Mouse (Mus musculus): ENCODE data around the gene Hist1h2ah. TPM values are rescaled to one million over a fixed set of nuclear protein-coding genes. Genes with fewer than 3 reads are reported as not detected.

Gene Hist1h2ah
- polyA plus RNA-seq, 1 experiment from 2014 or later = not detected

DNA sequence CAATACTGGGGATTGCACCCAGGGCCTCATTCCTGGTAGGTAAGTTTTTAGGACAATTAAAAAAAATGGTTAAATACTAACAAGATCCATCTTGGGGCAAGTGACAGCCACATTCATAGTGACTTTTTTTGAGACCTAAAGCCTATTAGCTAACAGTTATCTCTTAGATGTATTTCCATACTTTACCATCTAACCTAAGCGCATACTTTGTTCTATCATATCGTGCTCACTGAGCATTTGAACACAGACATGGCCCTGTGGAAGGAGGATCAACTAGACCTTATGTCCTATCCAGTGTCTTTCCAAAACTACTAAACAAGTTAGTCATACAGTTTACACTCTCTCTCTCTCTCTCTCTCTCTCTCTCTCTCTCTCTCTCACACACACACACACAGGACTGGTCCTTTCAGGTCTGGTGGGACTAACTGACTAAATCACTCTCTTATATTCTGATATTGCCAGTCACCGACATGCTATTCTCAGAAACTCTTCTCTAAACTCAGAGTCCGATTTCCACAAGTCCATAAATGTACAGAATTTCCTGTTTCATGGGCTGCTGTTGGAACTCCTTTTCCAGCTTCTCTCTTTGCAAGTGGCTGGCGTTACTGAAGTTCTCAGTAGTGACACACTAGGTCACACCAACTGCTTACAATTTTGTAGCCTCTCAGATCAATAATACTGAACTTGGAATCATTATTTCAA lies 1.5 kb downstream of the Hist1h2ah start:
- Histone ChIP-seq H3K9me3 (ENCODE audit: control insufficient read depth, low read length) (no peaks in the 10 kb centered on the region), H3K9ac (replicated peaks; ENCODE audit: low read length) (no peak overlapping the region), H3K36me3 (ENCODE audit: control insufficient read depth, insufficient read depth, low read length) (no peaks in the 10 kb centered on the region), H3K4me1 (ENCODE audit: control insufficient read depth, insufficient read depth, low read length) (peaks cover 12% of the 10 kb centered on the region), H3K27me3 (ENCODE audit: control insufficient read depth, insufficient read depth, low read length) (no peaks in the 10 kb centered on the region), H3K4me3 (replicated peaks; ENCODE audit: low read depth, low read length) (no peak overlapping the region), H3K27ac (replicated peaks; ENCODE audit: low read depth, low read length) (no peak overlapping the region), H3K4me2 (ENCODE audit: low read length) (peak overlapping the region; percentile 67)
- ATAC-seq (ENCODE audit: low FRiP score, low TSS enrichment) (no peak), DNase-seq (no peak)
- 52% methylated on average over 5 of the region's 5 CpGs for WGBS

DNA sequence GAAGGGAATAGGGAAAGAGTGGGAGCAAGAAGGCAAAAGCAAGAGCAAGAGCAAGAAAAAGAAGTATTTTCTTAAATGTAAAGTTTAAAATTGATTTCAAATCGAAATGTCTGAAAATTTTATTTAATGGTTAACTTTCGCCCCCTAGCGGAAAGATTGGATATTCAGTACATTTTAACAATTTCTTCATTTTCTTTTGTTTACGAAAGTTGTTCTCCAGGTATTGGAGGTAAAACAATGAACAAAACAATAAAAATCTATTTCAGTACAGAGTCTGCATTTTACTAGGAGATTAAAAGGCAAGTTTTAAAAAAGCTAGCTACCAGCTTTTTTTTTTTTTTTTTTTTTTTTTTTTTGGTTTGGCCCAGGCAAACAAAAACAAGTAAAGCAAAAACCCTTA lies 4.9 kb downstream of the Hist1h2ah start:
- WGBS = 13% methylated on average over 4 of the region's 4 CpGs
- Histone ChIP-seq H3K9ac (replicated peaks; ENCODE audit: low read length) (no peak overlapping the region), H3K27me3 (ENCODE audit: control insufficient read depth, insufficient read depth, low read length) (no peaks in the 10 kb centered on the region), H3K9me3 (ENCODE audit: control insufficient read depth, low read length) (no peaks in the 10 kb centered on the region), H3K4me2 (ENCODE audit: low read length) (no peak overlapping the region), H3K4me3 (replicated peaks; ENCODE audit: low read depth, low read length) (no peak overlapping the region), H3K36me3 (ENCODE audit: control insufficient read depth, insufficient read depth, low read length) (no peaks in the 10 kb centered on the region), H3K27ac (replicated peaks; ENCODE audit: low read depth, low read length) (no peak overlapping the region), H3K4me1 (ENCODE audit: control insufficient read depth, insufficient read depth, low read length) (peaks cover 5% of the 10 kb centered on the region; the same call in 1 of the 2 replicates)
- ATAC-seq (ENCODE audit: low FRiP score, low TSS enrichment) = no peak
- DNase-seq = peak; percentile 85

DNA sequence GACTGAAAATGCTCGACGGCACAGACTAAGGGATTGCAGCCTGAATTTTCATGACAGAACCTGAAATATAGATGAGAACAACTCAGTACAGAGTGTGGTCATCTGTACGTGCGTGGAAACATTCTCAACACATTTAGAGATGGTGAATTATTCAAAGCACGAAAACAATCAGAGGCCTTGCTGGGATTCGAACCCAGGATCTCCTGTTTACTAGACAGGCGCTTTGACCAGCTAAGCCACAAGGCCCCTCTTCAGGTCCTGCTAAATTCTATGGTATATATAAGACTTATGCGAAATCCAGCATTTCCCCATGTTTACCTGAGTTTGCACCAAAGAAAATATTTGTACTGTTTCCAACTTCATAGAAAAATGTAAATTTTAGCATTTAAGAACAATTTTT lies 5.4 kb downstream of the Hist1h2ah start:
- no peak overlapping the region for H3K9ac ChIP-seq (replicated peaks; ENCODE audit: low read length)
- H3K4me1 ChIP-seq (ENCODE audit: control insufficient read depth, insufficient read depth, low read length) = peaks cover 4% of the 10 kb centered on the region; the same call in 1 of the 2 replicates
- no peak overlapping the region for H3K4me3 ChIP-seq (replicated peaks; ENCODE audit: low read depth, low read length)
- no peaks in the 10 kb centered on the region for H3K36me3 ChIP-seq (ENCODE audit: control insufficient read depth, insufficient read depth, low read length)
- ATAC-seq (ENCODE audit: low FRiP score, low TSS enrichment) (no peak), DNase-seq (peak; percentile 51)
- no peak overlapping the region for H3K4me2 ChIP-seq (ENCODE audit: low read length)
- 21% methylated on average over 8 of the region's 8 CpGs for WGBS
- H3K9me3 ChIP-seq (ENCODE audit: control insufficient read depth, low read length) = no peaks in the 10 kb centered on the region
- no peak overlapping the region for H3K27ac ChIP-seq (replicated peaks; ENCODE audit: low read depth, low read length)
- no peaks in the 10 kb centered on the region for H3K27me3 ChIP-seq (ENCODE audit: control insufficient read depth, insufficient read depth, low read length)

DNA sequence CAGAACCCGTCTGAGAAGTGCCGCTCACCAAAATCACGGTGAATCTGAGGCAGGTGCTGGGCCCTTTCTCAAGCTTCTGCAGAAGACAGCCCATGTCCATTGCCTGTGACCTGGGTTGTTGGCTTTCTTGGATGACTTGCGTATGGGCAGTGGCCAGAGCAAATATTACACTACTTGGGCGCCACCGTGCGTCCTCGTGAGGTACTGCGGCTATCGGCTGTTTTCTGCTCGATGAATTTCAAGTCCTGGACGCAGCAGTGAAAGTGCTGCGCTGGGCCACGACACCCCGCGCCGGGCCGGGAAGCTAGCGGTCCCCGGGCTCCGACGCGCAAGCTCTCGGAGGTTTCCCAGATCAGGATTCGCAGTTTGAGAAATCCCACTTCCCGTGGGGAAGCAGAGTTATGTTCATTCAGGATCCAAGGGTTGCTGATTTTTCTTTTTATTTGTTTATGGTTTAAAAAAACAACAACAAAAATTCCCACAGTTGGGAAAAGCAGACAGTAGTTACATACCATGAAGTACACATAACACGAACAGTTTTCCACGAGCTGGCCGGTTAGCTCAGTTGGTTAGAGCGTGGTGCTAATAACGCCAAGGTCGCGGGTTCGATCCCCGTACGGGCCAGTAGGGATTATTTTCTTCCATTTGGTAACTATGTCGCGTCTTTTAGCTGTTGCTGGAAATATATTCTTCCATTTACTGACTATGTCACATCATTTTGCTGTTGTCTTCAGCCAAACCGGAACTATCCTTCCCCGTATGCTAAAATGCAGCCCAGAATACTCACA lies 6.5 kb downstream of the Hist1h2ah start:
- no peaks in the 10 kb centered on the region for H3K27me3 ChIP-seq (ENCODE audit: control insufficient read depth, insufficient read depth, low read length)
- peak overlapping the region; percentile 72; the same call in 1 of the 2 replicates for H3K27ac ChIP-seq (replicated peaks; ENCODE audit: low read depth, low read length)
- H3K4me1 ChIP-seq (ENCODE audit: control insufficient read depth, insufficient read depth, low read length) = no peaks in the 10 kb centered on the region
- peak overlapping the region; percentile 54 for H3K9ac ChIP-seq (replicated peaks; ENCODE audit: low read length)
- WGBS = under 1% methylated on average over 40 of the region's 40 CpGs
- ATAC-seq (ENCODE audit: low FRiP score, low TSS enrichment) (peak; percentile 76), DNase-seq (peak; percentile 95)
- H3K9me3 ChIP-seq (ENCODE audit: control insufficient read depth, low read length) = no peaks in the 10 kb centered on the region
- H3K4me3 ChIP-seq (replicated peaks; ENCODE audit: low read depth, low read length) = peak overlapping the region; percentile 45
- H3K36me3 ChIP-seq (ENCODE audit: control insufficient read depth, insufficient read depth, low read length) = no peaks in the 10 kb centered on the region
- peak overlapping the region; percentile 65 for H3K4me2 ChIP-seq (ENCODE audit: low read length)

DNA sequence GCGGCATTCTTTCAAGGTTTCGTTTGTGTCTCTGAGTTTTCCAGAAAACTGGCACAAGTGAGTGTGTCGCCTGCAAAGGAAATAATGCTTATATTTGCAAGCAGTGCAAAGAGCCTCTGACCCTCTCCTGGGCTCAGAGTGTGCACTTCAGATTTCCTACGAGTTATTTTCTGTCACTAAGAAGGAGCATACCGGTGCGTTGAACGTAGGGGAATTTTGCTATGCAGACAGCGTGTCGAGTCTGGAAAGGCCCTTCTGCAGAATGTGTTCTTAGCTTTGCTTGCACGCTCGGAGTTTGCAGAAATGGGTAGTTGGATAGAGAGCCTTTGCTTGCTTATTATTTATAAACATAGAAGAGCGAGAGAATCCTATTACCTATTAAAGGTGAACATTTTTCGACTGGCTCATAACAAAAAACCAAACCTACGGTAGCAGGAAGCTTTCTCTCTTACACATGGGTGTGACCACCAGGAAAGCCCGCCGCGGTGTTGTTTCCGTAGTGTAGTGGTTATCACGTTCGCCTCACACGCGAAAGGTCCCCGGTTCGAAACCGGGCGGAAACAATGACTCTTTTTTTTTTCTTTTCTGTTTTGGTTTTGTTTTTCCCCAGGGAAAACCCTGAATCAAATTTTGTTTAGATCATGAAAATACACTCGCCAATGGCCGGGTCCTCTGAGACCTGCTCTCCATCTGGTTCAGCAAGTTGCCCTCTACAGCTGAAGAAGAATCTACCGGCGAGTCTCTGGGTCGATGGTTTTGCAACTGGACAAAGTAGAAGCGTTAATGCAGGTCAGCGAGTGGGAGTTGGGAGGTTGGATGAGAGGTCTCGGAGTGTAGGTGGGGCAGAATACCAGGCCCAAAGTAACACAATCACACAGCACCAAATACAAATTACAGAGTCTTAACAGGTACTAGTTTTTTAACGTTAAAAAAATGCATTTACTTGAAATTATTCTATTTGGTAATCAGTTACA lies 9.0 kb downstream of the Hist1h2ah start:
- H3K27me3 ChIP-seq (ENCODE audit: control insufficient read depth, insufficient read depth, low read length) = peaks cover 8% of the 10 kb centered on the region; the same call in 1 of the 2 replicates
- H3K4me3 ChIP-seq (replicated peaks; ENCODE audit: low read depth, low read length) = peak overlapping the region; percentile 37
- H3K4me1 ChIP-seq (ENCODE audit: control insufficient read depth, insufficient read depth, low read length) = no peaks in the 10 kb centered on the region
- peak; percentile 95 for DNase-seq
- WGBS = 2% methylated on average over 35 of the region's 35 CpGs
- H3K9ac ChIP-seq (replicated peaks; ENCODE audit: low read length) = peak overlapping the region; percentile 29; the same call in 1 of the 2 replicates
- no peaks in the 10 kb centered on the region for H3K36me3 ChIP-seq (ENCODE audit: control insufficient read depth, insufficient read depth, low read length)
- 0 out of 2 replicates have a peak, but pooled peaks have one; percentile 65 for ATAC-seq (ENCODE audit: low FRiP score, low TSS enrichment)
- no peaks in the 10 kb centered on the region for H3K9me3 ChIP-seq (ENCODE audit: control insufficient read depth, low read length)
- 0 out of 2 replicates have a peak overlapping the region, but pooled peaks have one; percentile 14 for H3K27ac ChIP-seq (replicated peaks; ENCODE audit: low read depth, low read length)
- peak overlapping the region; percentile 55 for H3K4me2 ChIP-seq (ENCODE audit: low read length)

DNA sequence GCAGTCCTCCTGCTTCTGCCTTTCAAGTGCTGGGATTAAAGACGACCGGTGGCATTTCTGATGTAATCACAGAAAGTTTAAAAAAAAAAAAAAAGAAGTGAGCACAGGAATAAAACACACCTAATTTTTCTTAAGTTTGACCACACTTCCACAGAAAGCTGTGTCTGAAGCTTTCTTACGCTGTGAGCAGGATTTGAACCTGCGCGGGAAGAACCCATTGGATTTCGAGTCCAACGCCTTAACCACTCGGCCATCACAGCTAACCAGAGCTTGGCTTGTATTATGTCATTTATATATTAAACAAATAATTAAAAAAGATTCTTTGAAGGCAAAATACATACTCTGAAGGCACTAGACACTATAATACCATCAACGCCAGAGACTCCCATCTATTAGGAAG lies 13.1 kb downstream of the Hist1h2ah start:
- no peak overlapping the region for H3K9ac ChIP-seq (replicated peaks; ENCODE audit: low read length)
- DNase-seq = peak; percentile 89
- peaks cover 6% of the 10 kb centered on the region; the same call in 1 of the 2 replicates for H3K4me1 ChIP-seq (ENCODE audit: control insufficient read depth, insufficient read depth, low read length)
- H3K9me3 ChIP-seq (ENCODE audit: control insufficient read depth, low read length) = no peaks in the 10 kb centered on the region
- peak; percentile 78 for ATAC-seq (ENCODE audit: low FRiP score, low TSS enrichment)
- no peaks in the 10 kb centered on the region for H3K36me3 ChIP-seq (ENCODE audit: control insufficient read depth, insufficient read depth, low read length)
- H3K4me3 ChIP-seq (replicated peaks; ENCODE audit: low read depth, low read length) = peak overlapping the region; percentile 33
- H3K4me2 ChIP-seq (ENCODE audit: low read length) = peak overlapping the region; percentile 58
- 1% methylated on average over 9 of the region's 9 CpGs for WGBS
- H3K27me3 ChIP-seq (ENCODE audit: control insufficient read depth, insufficient read depth, low read length) = peaks cover 43% of the 10 kb centered on the region
- H3K27ac ChIP-seq (replicated peaks; ENCODE audit: low read depth, low read length) = no peak overlapping the region

DNA sequence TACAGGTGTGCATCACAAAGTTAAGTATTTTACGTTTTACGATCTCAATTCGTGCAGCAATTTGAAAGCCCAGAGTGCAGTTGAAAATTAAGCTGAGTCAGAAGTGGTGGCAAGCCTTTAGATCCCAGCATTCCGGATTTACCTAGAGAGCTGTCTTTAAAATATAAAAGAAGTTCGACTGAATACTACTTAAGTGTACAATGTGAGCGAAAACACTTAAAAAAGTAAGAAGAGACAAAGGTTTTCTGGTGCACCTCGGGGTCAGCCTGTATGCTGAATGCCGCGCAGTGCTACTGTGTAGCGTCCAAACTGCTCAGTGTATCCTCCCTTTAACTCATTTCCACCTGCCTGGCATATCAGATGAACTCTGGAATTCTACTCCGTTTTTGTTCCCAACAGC lies 13.8 kb downstream of the Hist1h2ah start:
- H3K4me3 ChIP-seq (replicated peaks; ENCODE audit: low read depth, low read length) = peak overlapping the region; percentile 33
- H3K27me3 ChIP-seq (ENCODE audit: control insufficient read depth, insufficient read depth, low read length) = peaks cover 47% of the 10 kb centered on the region
- no peak overlapping the region for H3K9ac ChIP-seq (replicated peaks; ENCODE audit: low read length)
- peaks cover 6% of the 10 kb centered on the region; the same call in 1 of the 2 replicates for H3K4me1 ChIP-seq (ENCODE audit: control insufficient read depth, insufficient read depth, low read length)
- DNase-seq (peak; percentile 51), ATAC-seq (ENCODE audit: low FRiP score, low TSS enrichment) (no peak)
- no peaks in the 10 kb centered on the region for H3K36me3 ChIP-seq (ENCODE audit: control insufficient read depth, insufficient read depth, low read length)
- H3K27ac ChIP-seq (replicated peaks; ENCODE audit: low read depth, low read length) = no peak overlapping the region
- H3K4me2 ChIP-seq (ENCODE audit: low read length) = peak overlapping the region; percentile 58
- WGBS = under 1% methylated on average over 11 of the region's 11 CpGs
- H3K9me3 ChIP-seq (ENCODE audit: control insufficient read depth, low read length) = no peaks in the 10 kb centered on the region

DNA sequence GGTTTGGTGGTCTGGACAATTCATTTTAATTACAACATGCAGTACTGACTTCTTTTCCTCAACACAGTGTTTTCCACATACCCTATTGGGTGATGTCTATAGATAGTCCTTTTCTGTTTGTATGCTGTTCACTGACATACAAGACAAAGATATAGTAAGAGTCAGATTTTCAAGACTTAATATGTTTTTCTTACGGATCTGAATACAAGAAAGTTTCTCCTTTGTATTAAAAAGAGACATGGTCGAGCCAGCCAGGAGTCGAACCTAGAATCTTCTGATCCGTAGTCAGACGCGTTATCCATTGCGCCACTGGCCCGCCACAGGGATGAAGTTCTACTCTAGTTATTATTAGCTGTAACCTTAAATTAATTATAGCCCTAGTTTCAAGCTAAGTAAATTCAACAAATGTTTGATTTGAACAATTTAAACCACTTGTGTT lies 14.4 kb downstream of the Hist1h2ah start:
- under 1% methylated on average over 8 of the region's 8 CpGs for WGBS
- Histone ChIP-seq H3K27me3 (ENCODE audit: control insufficient read depth, insufficient read depth, low read length) (peaks cover 54% of the 10 kb centered on the region), H3K27ac (replicated peaks; ENCODE audit: low read depth, low read length) (no peak overlapping the region), H3K4me1 (ENCODE audit: control insufficient read depth, insufficient read depth, low read length) (peaks cover 6% of the 10 kb centered on the region; the same call in 1 of the 2 replicates), H3K36me3 (ENCODE audit: control insufficient read depth, insufficient read depth, low read length) (no peaks in the 10 kb centered on the region), H3K4me3 (replicated peaks; ENCODE audit: low read depth, low read length) (peak overlapping the region; percentile 33), H3K4me2 (ENCODE audit: low read length) (peak overlapping the region; percentile 58), H3K9ac (replicated peaks; ENCODE audit: low read length) (no peak overlapping the region), H3K9me3 (ENCODE audit: control insufficient read depth, low read length) (no peaks in the 10 kb centered on the region)
- DNase-seq = peak; percentile 77
- peak; percentile 59; the same call in 1 of the 2 replicates for ATAC-seq (ENCODE audit: low FRiP score, low TSS enrichment)

Measured in midbrain, embryonic 14.5 days (tissue).